Mouse (Mus musculus): ENCODE data around the gene Olfr1357.
A peak's percentile ranks its signal among the peaks of the same experiment; 100 is the strongest.

Gene Olfr1357

GRCm38 (mm10) chr10:78581121-78581520 lies 36.8 kb downstream of the Olfr1357 start:
- no peak for DNase-seq (ENCODE audit: low read depth, low spot score)

- no peak for DNase-seq (ENCODE audit: low read depth, low spot score)
Observed at GRCm38 (mm10) chr10:78578204-78578603, 39.7 kb downstream of the Olfr1357 start.

GRCm38 (mm10) chr10:78576435-78577184 lies 41.3 kb downstream of the Olfr1357 start:
- no peak for DNase-seq (ENCODE audit: low read depth, low spot score)

- DNase-seq (ENCODE audit: low read depth, low spot score): no peak
Observed at GRCm38 (mm10) chr10:78575690-78576089, 42.2 kb downstream of the Olfr1357 start.

- no peak for DNase-seq (ENCODE audit: low read depth, low spot score)
Observed at GRCm38 (mm10) chr10:78575105-78575632, 42.7 kb downstream of the Olfr1357 start.

GRCm38 (mm10) chr10:78574250-78575104 lies 43.4 kb downstream of the Olfr1357 start, which contains the start of gene Ilvbl:
Gene Ilvbl (plus strand): TSS chr10:78574346.
- peak; percentile 98 for DNase-seq (ENCODE audit: low read depth, low spot score)

GRCm38 (mm10) chr10:78573226-78573625 lies 44.6 kb downstream of the Olfr1357 start:
- no peak for DNase-seq (ENCODE audit: low read depth, low spot score)

GRCm38 (mm10) chr10:78570897-78571296 lies 47.0 kb downstream of the Olfr1357 start:
- DNase-seq (ENCODE audit: low read depth, low spot score): no peak

- no peak for DNase-seq (ENCODE audit: low read depth, low spot score)
Observed at GRCm38 (mm10) chr10:78570416-78570815, 47.5 kb downstream of the Olfr1357 start.

GRCm38 (mm10) chr10:78569686-78570085 lies 48.2 kb downstream of the Olfr1357 start:
- no peak for DNase-seq (ENCODE audit: low read depth, low spot score)

GRCm38 (mm10) chr10:78569191-78569590 lies 48.7 kb downstream of the Olfr1357 start:
- DNase-seq (ENCODE audit: low read depth, low spot score): no peak

- DNase-seq (ENCODE audit: low read depth, low spot score): no peak
Observed at GRCm38 (mm10) chr10:78565070-78565469, 52.8 kb downstream of the Olfr1357 start.
